Mouse (Mus musculus) activated CD4-positive, CD25-positive, alpha-beta regulatory T cell, adult 4 months (primary cell): ENCODE data around the gene Podxl2. TPM values are rescaled to one million over a fixed set of nuclear protein-coding genes. Genes with fewer than 3 reads are reported as not detected.

Experiments
- ATAC-seq: one replicate; pipeline ENCODE4 v1.8.0; 2017
- polyA plus RNA-seq, 2 experiments: library from polyadenylated mRNA; unstranded; fragments of 100-300 nt; shearing (Covaris generic); gene quantifications; one replicate each; pipeline ENCODE4 v1.2.1; 2017

The Podxl2 gene
- polyA plus RNA-seq, 2 experiments from 2014 or later = not detected

DNA sequence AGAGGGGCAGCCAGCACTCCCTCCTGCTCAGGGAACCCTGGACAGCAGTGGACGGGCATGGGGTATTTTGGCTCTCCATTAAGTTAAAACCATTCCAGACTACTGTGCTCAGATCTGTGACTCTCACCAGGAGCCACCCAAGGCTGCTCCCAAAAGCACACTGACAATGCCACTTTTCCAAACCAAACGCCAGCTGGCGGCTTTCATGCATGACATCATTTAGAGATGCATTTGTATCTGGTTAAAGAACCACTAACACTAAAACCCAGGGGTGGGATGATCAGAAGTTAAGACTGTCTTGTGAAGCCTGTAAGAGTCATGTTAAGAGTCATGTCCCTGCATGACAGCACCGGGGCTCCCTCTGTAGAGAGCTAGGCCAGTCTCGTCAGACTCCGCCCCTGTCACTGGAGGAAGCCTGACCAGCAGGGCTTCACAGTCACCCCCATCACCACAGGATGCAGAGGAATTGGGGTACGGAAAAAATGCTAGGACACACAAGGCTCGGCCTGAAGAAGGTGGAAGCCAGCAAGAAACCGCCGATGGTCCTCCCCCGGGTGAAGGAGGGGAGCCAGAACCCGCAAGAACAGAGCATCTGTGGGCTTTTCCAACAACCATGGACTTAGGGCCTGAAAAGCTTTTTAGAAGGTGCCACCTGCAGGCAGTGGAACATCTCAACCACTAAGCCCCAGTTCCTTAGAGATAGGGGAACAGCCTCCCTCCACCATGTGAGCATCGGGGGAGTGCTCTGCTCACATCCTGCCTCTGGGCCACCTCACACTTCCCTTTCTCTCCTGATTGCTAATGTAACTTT lies 47.2 kb downstream of the Podxl2 start:
- no peak for ATAC-seq

DNA sequence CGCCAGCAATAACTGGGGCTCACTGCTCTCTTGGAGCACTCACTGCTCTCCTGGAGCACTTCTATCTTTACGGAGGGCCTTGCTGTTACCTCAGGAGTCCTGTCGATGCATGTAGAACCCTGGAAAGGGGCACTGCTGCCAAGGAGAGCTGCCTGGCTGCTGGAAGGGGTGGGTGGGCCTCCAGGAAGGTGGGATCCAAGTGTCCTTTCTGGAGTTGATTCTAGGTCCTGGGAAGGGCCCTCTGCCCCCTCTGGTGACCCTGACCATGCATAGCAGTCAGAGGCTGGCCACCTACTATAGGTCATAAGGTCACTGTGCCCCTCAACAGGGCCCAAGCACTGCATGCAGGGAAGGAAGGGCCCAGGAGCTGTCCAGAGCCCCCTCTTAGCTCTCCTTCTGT lies 47.9 kb downstream of the Podxl2 start:
- ATAC-seq = no peak

- no peak for ATAC-seq
Observed at GRCm38 (mm10) chr6:88826545-88826944, 48.3 kb downstream of the Podxl2 start.

DNA sequence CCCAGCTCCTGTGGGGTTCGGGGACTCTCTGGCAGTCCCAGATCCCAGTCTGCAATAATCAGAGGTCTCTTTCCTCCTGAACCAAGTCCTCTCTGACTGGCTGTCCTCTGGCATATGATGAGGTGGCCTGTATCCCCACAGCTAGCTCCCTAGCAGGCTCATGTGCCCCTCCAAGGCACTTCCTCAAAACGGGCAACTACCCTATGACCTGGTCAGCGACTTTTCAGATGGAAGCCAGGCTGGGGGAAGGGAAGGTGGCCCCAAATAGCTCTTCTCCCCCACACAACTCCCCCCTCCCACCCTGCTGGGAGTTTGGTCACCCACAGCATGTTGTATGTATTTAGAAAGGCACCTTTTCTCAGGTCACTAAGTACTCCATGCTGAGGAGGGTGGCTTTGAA lies 48.8 kb downstream of the Podxl2 start:
- ATAC-seq = no peak

GRCm38 (mm10) chr6:88824183-88824582 lies 50.7 kb downstream of the Podxl2 start:
- ATAC-seq = no peak

DNA sequence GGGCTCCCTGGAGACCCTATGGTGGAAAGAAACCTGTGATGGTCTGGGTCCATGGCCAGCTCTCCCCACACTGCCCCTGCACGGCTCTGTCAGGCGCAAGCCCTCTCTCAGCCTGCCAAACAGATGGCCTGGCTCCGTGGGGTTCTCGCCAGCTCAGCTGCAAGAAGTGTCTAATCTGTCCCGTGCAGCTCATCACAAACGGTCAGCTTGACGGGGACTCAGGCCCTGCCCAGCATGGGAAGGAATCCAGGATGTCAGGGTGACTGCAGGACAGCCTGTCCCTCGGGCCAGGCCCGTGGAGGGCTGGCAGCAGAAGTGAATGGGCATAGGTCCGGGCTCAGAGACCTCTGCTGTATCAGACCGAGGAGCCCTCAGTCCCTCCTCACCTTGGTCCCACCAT lies 52.9 kb downstream of the Podxl2 start:
- ATAC-seq = no peak

DNA sequence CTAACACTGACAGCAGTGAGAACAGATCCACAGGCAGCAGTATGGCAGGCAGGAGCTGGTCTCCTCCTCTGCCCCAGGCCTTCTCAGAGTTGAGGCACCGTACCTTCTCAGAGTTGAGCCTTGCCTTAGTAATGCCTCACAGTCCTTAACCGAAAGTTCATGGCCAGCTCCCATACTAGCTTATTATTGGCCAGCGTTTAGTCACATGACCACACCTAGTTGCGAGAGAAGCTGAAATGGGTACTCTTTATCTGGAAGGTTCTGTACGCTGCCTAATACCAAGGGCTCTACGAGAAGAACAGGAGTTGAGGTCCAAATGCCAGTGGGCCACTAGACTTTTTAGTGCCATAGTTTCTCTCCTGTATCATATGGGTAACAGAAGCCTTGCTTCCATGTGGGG lies 53.5 kb downstream of the Podxl2 start:
- ATAC-seq = no peak

GRCm38 (mm10) chr6:88820853-88821252 lies 54.0 kb downstream of the Podxl2 start:
- no peak for ATAC-seq

- ATAC-seq = no peak
Observed at GRCm38 (mm10) chr6:88816913-88817312, 57.9 kb downstream of the Podxl2 start.

DNA sequence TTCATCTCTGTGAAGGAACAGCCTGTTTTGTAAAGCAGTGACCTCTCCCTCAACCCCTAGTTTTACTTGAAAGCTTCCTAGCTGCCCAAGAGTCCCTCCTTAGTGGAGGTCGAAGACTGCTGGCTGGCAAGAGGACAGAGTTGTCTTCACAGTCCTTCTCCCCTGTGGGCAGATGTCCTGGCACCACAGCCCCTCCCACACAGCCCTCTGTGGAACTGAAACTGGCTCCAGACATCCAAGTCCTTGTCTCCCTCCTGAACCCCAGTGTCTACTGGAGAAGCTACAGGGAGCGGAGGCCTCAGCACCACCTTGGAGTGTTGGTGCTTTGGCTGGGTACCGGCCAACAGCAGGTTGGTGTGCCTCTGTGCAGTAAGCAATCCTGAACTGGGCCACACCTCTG lies 59.4 kb downstream of the Podxl2 start:
- no peak for ATAC-seq

- ATAC-seq = no peak
Observed at GRCm38 (mm10) chr6:88815036-88815435, 59.8 kb downstream of the Podxl2 start.

DNA sequence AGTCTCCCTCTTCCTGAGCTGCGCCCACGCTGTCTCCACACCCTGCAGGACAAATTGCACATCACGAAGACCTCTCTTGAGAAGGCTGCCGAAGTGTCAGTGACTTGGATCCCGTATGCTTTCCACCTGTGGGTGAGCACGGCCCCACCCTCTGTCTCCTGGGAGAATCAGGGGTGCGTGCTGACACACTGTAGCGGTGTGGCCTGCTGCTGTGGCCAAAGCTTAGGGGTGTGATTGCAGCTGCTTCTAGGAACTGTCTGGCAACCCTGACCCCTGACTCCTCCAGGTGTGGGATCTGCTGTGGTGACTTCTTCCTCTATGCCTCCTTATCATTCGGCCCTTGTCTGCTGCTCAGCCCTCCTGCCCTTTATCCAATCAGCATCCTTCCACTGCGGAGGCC lies 61.0 kb downstream of the Podxl2 start:
- ATAC-seq = no peak

GRCm38 (mm10) chr6:88812886-88813285 lies 62.0 kb downstream of the Podxl2 start:
- peak; percentile 36 for ATAC-seq

DNA sequence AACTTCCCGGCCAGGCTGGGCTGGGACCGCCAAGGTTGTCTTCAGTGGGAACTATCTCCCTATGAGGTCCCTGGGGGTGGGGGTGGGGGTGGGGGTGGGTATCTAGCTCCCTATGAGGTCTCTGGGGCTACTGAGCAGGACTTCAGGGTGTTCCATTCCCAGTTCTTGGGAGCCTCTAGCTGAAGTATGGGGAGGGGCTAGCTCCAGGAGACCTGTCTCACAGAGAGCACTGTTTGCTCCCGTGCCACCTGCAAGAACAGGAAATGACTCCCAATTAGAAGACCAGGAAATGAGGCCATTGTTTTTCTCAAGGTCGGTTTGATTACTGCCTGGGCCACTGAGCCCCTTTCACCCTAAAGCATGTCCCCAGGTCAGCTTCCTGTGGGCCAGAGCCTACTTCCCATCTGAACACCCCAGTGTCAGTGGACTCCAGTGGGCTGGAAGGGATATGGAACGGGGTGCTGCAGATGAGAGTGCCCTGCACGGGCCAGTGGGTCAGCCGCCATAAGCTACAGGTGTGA lies 62.9 kb downstream of the Podxl2 start:
- no peak for ATAC-seq

- no peak for ATAC-seq
Observed at GRCm38 (mm10) chr6:88811396-88811795, 63.4 kb downstream of the Podxl2 start.

GRCm38 (mm10) chr6:88810291-88810690 lies 64.6 kb downstream of the Podxl2 start:
- ATAC-seq = no peak

DNA sequence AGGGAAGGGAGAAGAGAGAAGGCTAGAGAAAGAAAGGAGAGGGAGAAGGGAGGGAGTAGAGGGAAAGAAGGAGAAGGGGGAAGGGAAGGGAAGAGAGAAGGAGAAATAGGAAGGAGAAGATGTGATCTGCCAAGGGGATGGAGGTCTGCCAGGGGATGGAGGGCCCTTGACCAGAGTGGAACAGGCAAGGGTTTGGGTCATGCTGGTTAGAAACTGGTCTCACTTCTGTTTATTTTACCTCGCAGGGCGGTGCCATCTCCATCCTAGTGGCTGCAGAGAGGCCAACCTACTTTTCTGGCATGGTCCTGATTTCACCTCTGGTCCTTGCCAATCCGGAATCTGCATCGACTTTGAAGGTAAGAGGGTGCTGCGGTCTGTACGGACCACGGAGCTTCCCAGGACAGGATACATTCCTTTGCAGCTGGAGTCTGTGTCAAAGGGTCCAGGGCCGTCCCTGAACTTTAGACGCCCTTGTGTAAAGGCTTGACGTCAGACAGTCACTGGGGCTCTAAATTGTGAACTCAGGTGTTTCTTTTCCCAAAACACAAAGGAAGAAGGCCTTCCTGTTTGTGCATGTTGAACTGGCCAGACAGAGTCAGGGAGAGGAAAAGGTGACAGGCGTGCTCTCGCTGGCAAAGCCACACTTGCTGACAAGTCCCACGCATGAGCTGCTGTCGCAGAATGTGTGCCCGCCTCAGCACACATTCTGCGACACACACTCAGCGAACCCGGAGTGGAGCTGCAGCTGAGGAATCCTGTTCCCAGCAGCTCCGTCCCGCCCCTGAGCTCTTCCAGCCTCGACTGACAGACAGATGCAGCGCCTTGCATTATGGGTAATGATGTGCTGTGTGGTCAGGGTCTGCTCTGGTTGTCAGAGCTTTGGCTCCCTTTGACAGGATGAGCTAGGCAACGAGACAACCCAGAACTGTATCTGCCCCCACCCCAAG lies 65.5 kb downstream of the Podxl2 start:
- no peak for ATAC-seq

GRCm38 (mm10) chr6:88804966-88805577 lies 69.8 kb downstream of the Podxl2 start:
- ATAC-seq = no peak

- no peak for ATAC-seq
Observed at GRCm38 (mm10) chr6:88803957-88804695, 70.7 kb downstream of the Podxl2 start.

DNA sequence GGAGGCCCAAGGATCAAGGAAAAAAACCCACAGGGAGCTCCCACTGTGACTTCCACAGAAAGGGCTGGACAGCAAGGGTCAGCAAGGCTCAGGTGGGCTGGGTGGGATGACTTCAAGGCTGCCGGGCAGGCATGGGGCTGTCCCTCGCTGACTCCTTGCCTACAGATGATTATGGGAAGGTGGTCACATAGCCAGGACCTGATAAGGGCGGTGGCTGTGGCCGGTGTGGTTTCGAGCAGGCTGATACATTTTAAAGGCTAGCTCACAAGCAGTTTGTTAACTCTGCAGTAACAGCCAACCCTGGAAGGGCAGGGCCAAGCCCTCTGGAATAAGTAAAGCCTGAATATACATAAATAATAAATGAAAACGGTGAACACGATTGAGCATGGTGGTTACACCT lies 71.8 kb downstream of the Podxl2 start:
- ATAC-seq = no peak

GRCm38 (mm10) chr6:88800735-88801134 lies 74.1 kb downstream of the Podxl2 start:
- no peak for ATAC-seq

- ATAC-seq = no peak
Observed at GRCm38 (mm10) chr6:88800191-88800590, 74.7 kb downstream of the Podxl2 start.
